ENCODE assay signal across 9 mouse cellular contexts in the genomic region with DNA sequence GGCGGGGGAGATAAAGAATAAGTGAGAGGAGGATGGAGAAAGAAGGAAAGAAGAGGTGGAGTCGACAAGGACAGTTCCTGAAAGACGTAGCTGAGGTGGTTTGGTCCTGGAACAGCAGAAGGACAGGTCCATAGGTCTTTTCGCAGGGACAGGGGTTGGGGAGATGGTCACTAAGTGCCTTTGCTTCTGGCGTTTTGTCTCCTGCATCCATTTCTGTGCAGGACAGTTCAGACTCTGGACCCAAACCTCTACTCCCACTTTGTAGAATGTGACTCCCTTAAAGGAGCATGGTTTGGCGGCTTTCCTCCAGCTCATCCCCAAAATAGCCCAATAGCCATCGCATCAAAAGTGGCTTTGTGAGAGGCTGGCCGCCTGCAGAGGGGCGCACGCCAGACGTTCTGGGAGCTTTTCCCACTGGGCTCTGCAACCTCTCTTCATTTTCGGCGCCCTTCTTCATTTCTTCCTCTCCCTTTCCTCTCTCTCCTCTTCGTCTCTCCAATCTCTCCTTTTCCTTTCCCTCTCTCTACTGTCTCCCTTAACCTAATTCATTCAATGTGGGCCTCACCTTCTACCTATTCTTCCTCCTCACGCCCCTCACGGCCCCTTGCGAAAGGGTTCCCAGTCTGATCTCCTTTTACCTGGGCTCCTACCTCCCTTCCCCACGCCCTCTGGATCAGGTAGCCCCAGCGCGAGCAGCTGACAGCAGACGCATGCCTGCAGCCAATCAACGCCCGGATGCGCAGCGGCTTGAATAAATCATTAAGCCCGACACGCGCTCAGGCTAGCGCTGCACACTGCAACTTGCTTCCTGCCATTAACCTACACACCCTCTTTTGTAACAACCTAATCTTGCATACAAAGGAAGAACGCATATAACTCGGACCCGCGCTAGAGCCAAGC. TPM values are rescaled to one million over a fixed set of nuclear protein-coding genes. Genes with fewer than 3 reads are reported as not detected.
DNase-seq lines count a peak whose midpoint lies in the region; ATAC-seq lines count a peak whose summit lies in the region.
"Had no signal": no experiment of that assay in that cellular context is flagged by ENCODE, and none has a peak within 500 bp of the region (broad histone marks: within the 10 kb centered on the region; RNA-seq: fewer than 3 reads in every experiment).

No protein-coding gene starts in this region.

- H3K27me3 ChIP-seq in forebrain, embryonic 10.5 days (ENCODE audit: poor library complexity, severe bottlenecking) = peaks cover 92% of the 10 kb centered on the region
- H3K27me3 ChIP-seq in kidney, embryonic 15.5 days = peaks cover 91% of the 10 kb centered on the region
- 0 out of 2 replicates have a peak, but pooled peaks cover 18% of the 10 kb centered on the region for H3K27me3 ChIP-seq in midbrain, embryonic 12.5 days

- H3K9me3 ChIP-seq in forebrain, embryonic 10.5 days = no peaks in the 10 kb centered on the region
- H3K9me3 ChIP-seq in kidney, embryonic 15.5 days (replicated peaks) = no peaks in the 10 kb centered on the region
- no peaks in the 10 kb centered on the region for H3K9me3 ChIP-seq in midbrain, embryonic 12.5 days

- H3K36me3 ChIP-seq in forebrain, embryonic 10.5 days (replicated peaks) = no peaks in the 10 kb centered on the region
- no peaks in the 10 kb centered on the region for H3K36me3 ChIP-seq in kidney, embryonic 15.5 days
- H3K36me3 ChIP-seq in midbrain, embryonic 12.5 days = no peaks in the 10 kb centered on the region

- ATAC-seq in kidney, embryonic 15.5 days (replicated peaks; ENCODE audit: low FRiP score) = peak; percentile 83
- peak; percentile 31; the same call in 1 of the 2 replicates for ATAC-seq in midbrain, embryonic 12.5 days (ENCODE audit: low FRiP score, low read depth)
- ATAC-seq: Patski had no signal

- peak overlapping the region; percentile 59 for H3K27ac ChIP-seq in forebrain, embryonic 10.5 days
- no peak overlapping the region for H3K27ac ChIP-seq in kidney, embryonic 15.5 days
- H3K27ac ChIP-seq in midbrain, embryonic 12.5 days (replicated peaks) = peak overlapping the region; percentile 77

- peak overlapping the region; percentile 51 for H3K4me3 ChIP-seq in forebrain, embryonic 10.5 days
- peak overlapping the region; percentile 21 for H3K4me3 ChIP-seq in kidney, embryonic 15.5 days (replicated peaks)
- H3K4me3 ChIP-seq in midbrain, embryonic 12.5 days = peak overlapping the region; percentile 42

- H3K4me1 ChIP-seq in forebrain, embryonic 10.5 days = peaks cover 65% of the 10 kb centered on the region
- H3K4me1 ChIP-seq in kidney, embryonic 15.5 days = peaks cover 29% of the 10 kb centered on the region
- H3K4me1 ChIP-seq in midbrain, embryonic 12.5 days = peaks cover 58% of the 10 kb centered on the region

- WGBS in forebrain, embryonic 10.5 days = under 1% methylated on average over 33 of the region's 33 CpGs
- WGBS in kidney, embryonic 15.5 days = under 1% methylated on average over 33 of the region's 33 CpGs
- WGBS in midbrain, embryonic 12.5 days = under 1% methylated on average over 33 of the region's 33 CpGs

- H3K9ac ChIP-seq in kidney, embryonic 15.5 days = no peak overlapping the region
- peak overlapping the region; percentile 46 for H3K9ac ChIP-seq in midbrain, embryonic 12.5 days (replicated peaks)

- peak overlapping the region; percentile 47 for H3K4me2 ChIP-seq in kidney, embryonic 15.5 days
- H3K4me2 ChIP-seq in midbrain, embryonic 12.5 days (replicated peaks) = peak overlapping the region; percentile 77

- peak; percentile 51 for DNase-seq in layer of hippocampus, adult 11-12 months (ENCODE audit: low spot score)
- DNase-seq in layer of hippocampus, adult 9-10 months (ENCODE audit: low spot score) = no peak
- peak; percentile 71 for DNase-seq in forebrain, embryonic 10.5 days (ENCODE audit: extremely low spot score, low spot score)
- no peak for DNase-seq in urinary bladder, adult 18-20 months (ENCODE audit: low spot score in 2 of 2)
- no peak for DNase-seq in adipocyte (ENCODE audit: low spot score)
- no peak for DNase-seq in B cell, adult 2 months

RNA-seq across cellular contexts. Expression of gene Ascl1, which starts 7.5 kb away (rescaled TPM):
- polyA plus RNA-seq in forebrain, embryonic 10.5 days (2016; fragmentation: Nextera tagmentation; extraction: Ambion mirVana) = 15.6 and 17.3 TPM in 2 replicates
- 1.1 and 1.4 TPM in 2 replicates for polyA plus RNA-seq in kidney, embryonic 15.5 days (2015; fragmentation: Nextera tagmentation; extraction: Ambion mirVana)
- 113 and 124 TPM in 2 replicates for polyA plus RNA-seq in midbrain, embryonic 12.5 days (2016; fragmentation: Nextera tagmentation; extraction: Ambion mirVana)
- polyA plus RNA-seq: Patski had no signal

RNA-seq across cellular contexts. Expression of gene Pah, which starts 35.6 kb away (rescaled TPM):
- not detected in 2 replicates for polyA plus RNA-seq in forebrain, embryonic 10.5 days (2016; fragmentation: Nextera tagmentation; extraction: Ambion mirVana)
- polyA plus RNA-seq in kidney, embryonic 15.5 days (2015; fragmentation: Nextera tagmentation; extraction: Ambion mirVana) = 3.1 and 3.3 TPM in 2 replicates
- 0.27 TPM in 1 of 2 replicates, not detected in the other for polyA plus RNA-seq in midbrain, embryonic 12.5 days (2016; fragmentation: Nextera tagmentation; extraction: Ambion mirVana)
- polyA plus RNA-seq: Patski had no signal

Comparison
In these comparisons a context has a peak if more than half of its experiments do, and no peak if none do; other contexts are left out.
1. DNase-seq: peak in layer of hippocampus, adult 11-12 months (single experiment) and forebrain, embryonic 10.5 days (single experiment); none in layer of hippocampus, adult 9-10 months (single experiment), urinary bladder, adult 18-20 months (0 of 2), adipocyte (single experiment) and B cell, adult 2 months (0 of 2).
2. Peak in every context shown above with its lines, with median percentiles within 50 percentile points of each other: H3K4me3 ChIP-seq.